Mouse (Mus musculus): Measurements from ENCODE around the gene Adam26a.
"Not testable (repeated sequence)": the region's sequence is repeated elsewhere in the genome, so short reads cannot be mapped to it uniquely, and the experiment has no call there.

Gene Adam26a

DNA sequence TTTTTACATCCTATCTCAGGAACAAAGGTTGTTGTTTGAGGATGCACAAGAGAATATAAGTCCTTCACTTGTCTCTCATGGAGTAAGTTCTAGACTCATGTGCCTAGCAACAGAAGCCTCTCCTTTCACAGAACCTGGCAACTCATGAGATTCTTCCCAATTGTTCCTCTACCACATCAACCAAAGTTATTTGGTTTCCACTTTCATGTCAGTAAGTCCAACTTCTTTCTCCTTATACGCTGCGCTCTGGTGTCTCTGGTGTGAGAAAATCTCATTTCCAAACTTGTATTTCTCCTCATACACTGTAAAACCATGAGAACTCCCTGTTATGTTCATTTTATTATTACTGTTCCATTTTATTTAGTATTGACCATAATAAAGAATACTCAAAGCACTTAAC is at the start of gene Adam26a:
Adam26a (minus strand) TSS at position 101 of the 400 bp plus-strand sequence.
- in situ Hi-C loops (cut with MboI; ENCODE audit: unreplicated experiment in 2 of 2) = not testable (repeated sequence)

DNA sequence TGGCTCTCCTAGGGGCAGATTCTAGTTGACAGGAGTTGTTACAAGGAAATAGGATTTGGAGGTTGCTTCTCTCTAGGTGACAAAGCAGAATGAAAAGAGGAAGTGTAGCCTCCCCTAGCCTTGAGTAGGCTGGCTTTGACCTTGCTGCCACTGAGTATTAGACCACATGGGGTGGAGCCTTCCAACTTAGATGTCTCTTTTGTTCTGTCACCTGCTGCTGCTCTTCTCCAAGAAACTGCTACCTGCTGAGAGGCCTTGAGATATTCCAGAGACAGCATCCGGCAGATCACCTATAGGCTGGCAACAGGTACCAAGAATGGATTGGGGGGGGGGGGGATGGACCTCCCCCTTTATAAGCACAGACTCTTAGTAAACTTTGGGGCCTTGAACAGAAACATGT is 39.5 kb upstream of the Adam26a start:
- in situ Hi-C loops (cut with MboI; ENCODE audit: unreplicated experiment in 2 of 2) = no loop called here

- in situ Hi-C loops (cut with MboI; ENCODE audit: unreplicated experiment in 2 of 2) = not testable (repeated sequence)
Observed at GRCm38 (mm10) chr8:43603657-43604056, 27.1 kb upstream of the Adam26a start.

GRCm38 (mm10) chr8:43603166-43603565 is 26.7 kb upstream of the Adam26a start:
- in situ Hi-C loops (cut with MboI; ENCODE audit: unreplicated experiment in 2 of 2) = not testable (repeated sequence)

DNA sequence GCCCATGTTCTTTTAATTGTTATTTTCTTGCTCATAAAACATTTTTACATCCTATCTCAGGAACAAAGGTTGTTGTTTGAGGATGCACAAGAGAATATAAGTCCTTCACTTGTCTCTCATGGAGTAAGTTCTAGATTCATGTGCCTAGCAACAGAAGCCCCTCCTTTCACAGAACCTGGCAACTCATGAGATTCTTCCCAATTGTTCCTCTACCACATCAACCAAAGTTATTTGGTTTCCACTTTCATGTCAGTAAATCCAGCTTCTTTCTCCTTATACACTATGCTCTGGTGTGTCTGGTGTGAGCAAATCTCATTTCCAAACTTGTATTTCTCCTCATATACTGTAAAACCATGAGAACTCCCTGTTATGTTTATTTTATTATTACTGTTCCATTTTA is 48.5 kb downstream of the Adam26a start, which contains the start of gene Adam26b:
Adam26b (minus strand) TSS at position 101 of the 400 bp plus-strand sequence.
- in situ Hi-C loops (cut with MboI; ENCODE audit: unreplicated experiment in 2 of 2) = not testable (repeated sequence)

Measured in v-Abl transformed pro-B cells (cell line).